Mouse (Mus musculus) naive thymus-derived CD4-positive, alpha-beta T cell, adult 2 months (primary cell): Measurements from ENCODE around the gene Gjc2.

ENCODE experiments used
- DNase-seq: peaks from one replicate; pipeline ENCODE4 v3.0.0-alpha.2; 2011; ENCODE audit warnings: low read depth

The Gjc2 gene

GRCm38 (mm10) chr11:59208153-59208831 lies 25.3 kb upstream of the Gjc2 start, which contains the start of gene 2310033P09Rik:
Gene 2310033P09Rik, plus strand, starts transcription at chr11:59208321.
- peak; percentile 97 for DNase-seq

GRCm38 (mm10) chr11:59202081-59202995 lies 19.3 kb upstream of the Gjc2 start, which contains the start of gene Mrpl55:
Gene Mrpl55, plus strand, starts transcription at chr11:59202486.
- DNase-seq, result peak; percentile 97

- no peak for DNase-seq
These were observed 18.4 kb upstream of the Gjc2 start for GRCm38 (mm10) chr11:59201216-59202002.

- no peak for DNase-seq
These were observed 13.2 kb upstream of the Gjc2 start for GRCm38 (mm10) chr11:59196230-59196629.

GRCm38 (mm10) chr11:59192059-59192386 lies 9.0 kb upstream of the Gjc2 start, which contains the start of gene Guk1:
Gene Guk1, minus strand, starts transcription at chr11:59192212.
- DNase-seq, result no peak

- DNase-seq, result peak; percentile 95
These were observed 8.4 kb upstream of the Gjc2 start for GRCm38 (mm10) chr11:59191231-59192058.

GRCm38 (mm10) chr11:59187706-59188105 lies 4.7 kb upstream of the Gjc2 start:
- no peak for DNase-seq

- DNase-seq, result no peak
These were observed 2.5 kb upstream of the Gjc2 start for GRCm38 (mm10) chr11:59185490-59185889.

GRCm38 (mm10) chr11:59183821-59184220 lies 808 bp upstream of the Gjc2 start:
- peak; percentile 54 for DNase-seq

GRCm38 (mm10) chr11:59176921-59177320 lies 6.1 kb downstream of the Gjc2 start:
- DNase-seq, result no peak

GRCm38 (mm10) chr11:59176475-59176874 lies 6.5 kb downstream of the Gjc2 start:
- DNase-seq, result no peak

- no peak for DNase-seq
These were observed 8.7 kb downstream of the Gjc2 start for GRCm38 (mm10) chr11:59174189-59174838.

- no peak for DNase-seq
These were observed 12.5 kb downstream of the Gjc2 start for GRCm38 (mm10) chr11:59170549-59170948.

GRCm38 (mm10) chr11:59169807-59170206 lies 13.2 kb downstream of the Gjc2 start:
- DNase-seq, result no peak

GRCm38 (mm10) chr11:59165616-59166241 lies 17.3 kb downstream of the Gjc2 start:
- no peak for DNase-seq

GRCm38 (mm10) chr11:59164384-59164783 lies 18.6 kb downstream of the Gjc2 start:
- DNase-seq, result no peak

- DNase-seq, result peak; percentile 98
These were observed 19.5 kb downstream of the Gjc2 start, which contains the start of gene Iba57 for GRCm38 (mm10) chr11:59163255-59164236. Gene Iba57, minus strand, starts transcription at chr11:59163739.

- DNase-seq, result no peak
These were observed 20.4 kb downstream of the Gjc2 start for GRCm38 (mm10) chr11:59162443-59163254.
